Mouse (Mus musculus) WW6 (cell line): ENCODE results near the gene Shank3.

ENCODE experiments used
- DNase-seq: peaks from one replicate; pipeline ENCODE4 v3.0.0-alpha.2; 2013; ENCODE audit warnings: low read depth, low spot score

The Shank3 gene

GRCm38 (mm10) chr15:89498961-89499688 lies at the start of gene Shank3:
Gene Shank3 (plus strand): TSS chr15:89499623.
- no peak for DNase-seq

- DNase-seq, result no peak
Observed at GRCm38 (mm10) chr15:89452906-89453864, 46.2 kb upstream of the Shank3 start.

DNA sequence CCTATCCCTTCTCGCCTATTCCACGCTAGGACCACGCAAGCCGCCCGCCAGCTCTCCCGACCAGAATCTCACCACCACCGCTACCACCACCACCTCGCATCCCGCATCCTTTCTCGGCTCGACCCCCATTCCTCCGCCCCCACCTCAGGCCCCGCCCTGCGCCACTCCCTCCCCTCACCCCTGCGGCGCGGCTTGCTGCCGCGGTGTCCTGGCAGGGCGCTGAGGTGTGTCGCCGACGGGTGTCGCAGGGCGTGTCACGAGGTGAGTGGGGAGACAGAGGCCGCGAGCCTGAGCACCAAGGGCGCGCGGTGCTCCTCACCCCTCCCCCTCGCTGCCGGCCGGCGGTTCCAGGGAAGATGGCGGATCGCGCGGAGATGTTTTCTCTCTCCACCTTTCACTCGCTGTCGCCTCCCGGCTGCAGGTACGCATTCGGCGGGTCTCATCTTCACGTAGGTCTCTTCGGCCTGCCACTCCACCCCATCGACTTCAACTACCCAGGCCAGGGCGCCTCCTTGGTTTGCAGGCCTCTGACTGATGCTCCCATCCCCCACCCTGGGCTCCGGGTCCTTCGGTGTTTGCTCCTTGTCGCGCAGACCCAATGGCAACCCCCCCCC lies 45.5 kb upstream of the Shank3 start, which contains the start of gene Mapk8ip2:
Mapk8ip2 (plus strand) TSS at position 49 of the 614 bp plus-strand sequence.
- DNase-seq, result no peak

- DNase-seq, result no peak
Observed at GRCm38 (mm10) chr15:89454857-89455256, 44.6 kb upstream of the Shank3 start.

- no peak for DNase-seq
Observed at GRCm38 (mm10) chr15:89455642-89456041, 43.8 kb upstream of the Shank3 start.

DNA sequence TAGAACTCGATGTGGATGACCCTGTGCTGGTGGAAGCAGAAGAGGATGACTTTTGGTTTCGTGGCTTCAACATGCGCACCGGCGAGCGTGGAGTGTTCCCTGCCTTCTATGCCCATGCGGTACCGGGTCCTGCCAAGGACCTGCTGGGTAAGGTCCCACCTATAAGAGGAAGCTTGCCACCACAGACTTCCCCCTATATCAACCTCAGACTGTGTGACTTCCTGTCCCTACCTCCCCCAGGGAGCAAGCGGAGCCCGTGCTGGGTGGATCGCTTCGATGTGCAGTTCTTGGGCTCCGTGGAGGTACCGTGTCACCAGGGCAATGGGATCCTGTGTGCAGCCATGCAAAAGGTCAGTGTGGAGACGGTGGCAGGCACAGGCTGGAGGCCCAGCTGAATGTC lies 40.5 kb upstream of the Shank3 start:
- no peak for DNase-seq

DNA sequence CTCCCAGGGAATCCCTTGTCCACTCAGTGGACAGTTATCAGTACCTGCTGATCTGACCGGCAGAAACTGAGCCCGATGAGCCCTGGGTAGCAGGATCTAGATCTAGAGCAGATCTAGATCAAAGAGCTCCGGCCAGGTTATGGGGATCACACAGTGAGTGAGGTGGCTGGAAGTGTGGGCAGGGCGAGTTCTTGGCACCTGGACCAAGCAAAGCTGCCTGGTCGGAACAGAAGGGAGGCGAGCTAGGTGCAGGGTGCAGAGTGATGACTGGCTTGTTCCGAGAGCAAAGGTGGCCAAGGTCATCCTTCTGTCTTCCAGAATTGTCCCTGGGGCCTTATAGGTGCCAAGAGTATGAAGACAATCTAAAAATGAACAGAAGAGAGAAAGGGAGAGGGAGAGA lies 39.6 kb upstream of the Shank3 start:
- DNase-seq, result no peak

DNA sequence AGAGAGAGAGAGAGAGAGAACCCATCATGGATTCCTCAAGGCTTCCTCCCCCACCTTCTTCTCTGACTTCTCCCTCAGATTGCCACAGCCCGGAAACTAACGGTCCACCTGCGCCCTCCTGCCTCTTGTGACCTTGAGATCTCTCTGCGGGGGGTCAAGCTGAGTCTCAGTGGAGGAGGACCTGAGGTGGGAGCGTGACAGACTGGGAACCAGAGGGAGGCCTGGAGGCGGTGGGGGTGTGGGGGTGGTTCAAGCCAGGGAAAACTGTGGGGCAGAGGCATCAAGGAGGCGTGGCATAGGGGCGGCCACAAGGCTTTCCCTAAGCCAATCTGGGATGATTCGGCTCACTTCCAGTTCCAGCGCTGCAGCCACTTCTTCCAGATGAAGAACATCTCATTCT lies 39.1 kb upstream of the Shank3 start:
- no peak for DNase-seq

DNA sequence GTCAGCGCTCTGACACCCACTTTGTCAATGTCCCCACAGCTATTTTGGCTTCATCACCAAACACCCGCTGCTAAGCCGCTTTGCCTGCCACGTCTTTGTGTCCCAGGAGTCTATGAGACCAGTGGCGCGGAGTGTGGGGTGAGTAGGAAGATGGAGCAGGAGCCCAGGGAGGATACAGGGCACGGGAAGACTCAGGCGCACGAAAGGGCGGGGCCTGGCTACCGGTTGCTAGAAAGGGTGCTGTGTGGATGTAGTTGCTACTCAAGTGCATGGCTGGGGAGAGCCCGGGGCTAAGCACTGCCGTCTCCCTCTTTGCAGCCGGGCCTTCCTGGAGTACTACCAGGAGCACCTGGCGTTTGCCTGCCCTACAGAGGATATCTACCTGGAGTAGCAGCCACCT lies 38.1 kb upstream of the Shank3 start:
- no peak for DNase-seq

DNA sequence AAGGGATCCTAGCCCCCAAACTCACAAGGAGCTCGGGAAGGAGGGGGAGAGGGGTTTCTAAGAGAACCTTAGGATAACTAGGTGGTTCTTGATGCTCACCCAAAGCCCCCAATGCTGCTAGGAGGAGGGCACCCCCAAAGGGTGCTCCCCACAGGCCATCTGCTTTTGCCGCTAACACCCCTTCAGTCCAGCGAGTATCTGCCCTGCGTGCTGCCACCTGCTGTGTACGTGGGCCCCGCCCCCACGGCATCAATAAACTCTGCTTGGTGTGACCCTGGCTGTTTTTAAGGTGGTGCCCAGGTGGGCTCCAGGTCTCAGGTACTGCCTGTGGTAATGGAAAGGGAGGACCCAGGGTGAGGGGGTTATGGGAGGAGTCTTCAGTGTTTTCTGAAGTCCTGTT lies 37.2 kb upstream of the Shank3 start:
- DNase-seq, result no peak

GRCm38 (mm10) chr15:89463334-89464235 lies 35.8 kb upstream of the Shank3 start:
- DNase-seq, result no peak

DNA sequence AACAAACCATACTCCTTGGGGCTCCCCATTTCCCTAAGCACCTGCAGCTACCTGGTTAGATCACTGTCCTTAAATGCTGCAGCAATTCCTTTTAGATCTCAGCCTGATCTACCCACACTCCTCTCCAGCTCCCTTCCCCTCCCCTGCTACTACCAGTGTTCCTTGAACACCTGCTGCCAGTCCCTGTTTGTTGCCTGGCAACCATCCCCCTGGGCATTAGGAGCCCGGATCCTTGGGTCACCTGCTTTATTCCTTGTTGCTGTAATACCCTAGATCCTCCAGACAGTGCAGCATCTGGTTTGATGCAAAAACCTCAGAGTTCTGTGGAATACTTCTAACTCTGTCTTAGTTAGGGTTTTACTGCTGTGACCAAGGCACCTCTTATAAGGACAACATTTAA lies 34.4 kb upstream of the Shank3 start:
- no peak for DNase-seq

GRCm38 (mm10) chr15:89468577-89468976 lies 30.8 kb upstream of the Shank3 start:
- no peak for DNase-seq

GRCm38 (mm10) chr15:89471476-89471875 lies 27.9 kb upstream of the Shank3 start:
- no peak for DNase-seq

DNA sequence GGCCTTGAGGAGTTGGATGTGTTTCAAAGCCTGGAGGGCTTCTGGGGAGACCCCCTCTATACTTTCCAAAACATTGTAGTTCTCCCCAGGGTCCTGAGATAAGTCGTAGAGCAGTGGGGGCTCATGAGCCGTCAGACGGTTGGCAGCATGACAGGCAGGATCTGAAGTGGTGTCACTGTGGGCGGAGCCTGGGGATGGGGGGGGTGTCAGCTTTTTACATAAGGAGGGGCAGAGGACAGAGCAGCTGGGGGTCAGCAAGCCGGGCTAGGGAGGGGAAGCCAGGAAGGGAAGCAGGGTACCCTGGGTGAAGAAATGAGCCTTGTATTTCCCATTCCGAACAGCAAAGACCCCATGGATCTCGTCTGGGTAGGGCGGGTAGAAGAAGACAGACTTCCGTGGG lies 26.1 kb upstream of the Shank3 start:
- DNase-seq, result no peak

DNA sequence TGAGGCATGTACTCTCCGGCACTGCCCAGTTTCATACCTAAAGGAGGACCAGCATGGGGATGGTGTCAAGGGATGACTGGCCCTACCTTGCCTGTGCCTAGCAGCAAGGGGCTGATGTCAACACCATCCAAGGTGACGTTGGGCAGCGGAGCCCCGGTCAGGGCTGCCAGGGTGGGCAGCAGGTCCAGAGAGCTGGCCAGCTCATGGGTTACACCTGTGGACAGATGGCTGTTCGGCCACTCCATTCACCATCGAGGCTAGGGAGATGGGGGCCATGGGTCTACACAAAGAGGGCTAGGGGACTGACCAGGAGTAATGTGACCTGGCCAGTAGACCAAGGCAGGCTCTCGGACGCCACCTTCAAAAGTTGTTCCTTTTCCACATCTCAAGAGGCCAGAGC lies 25.5 kb upstream of the Shank3 start:
- no peak for DNase-seq

DNA sequence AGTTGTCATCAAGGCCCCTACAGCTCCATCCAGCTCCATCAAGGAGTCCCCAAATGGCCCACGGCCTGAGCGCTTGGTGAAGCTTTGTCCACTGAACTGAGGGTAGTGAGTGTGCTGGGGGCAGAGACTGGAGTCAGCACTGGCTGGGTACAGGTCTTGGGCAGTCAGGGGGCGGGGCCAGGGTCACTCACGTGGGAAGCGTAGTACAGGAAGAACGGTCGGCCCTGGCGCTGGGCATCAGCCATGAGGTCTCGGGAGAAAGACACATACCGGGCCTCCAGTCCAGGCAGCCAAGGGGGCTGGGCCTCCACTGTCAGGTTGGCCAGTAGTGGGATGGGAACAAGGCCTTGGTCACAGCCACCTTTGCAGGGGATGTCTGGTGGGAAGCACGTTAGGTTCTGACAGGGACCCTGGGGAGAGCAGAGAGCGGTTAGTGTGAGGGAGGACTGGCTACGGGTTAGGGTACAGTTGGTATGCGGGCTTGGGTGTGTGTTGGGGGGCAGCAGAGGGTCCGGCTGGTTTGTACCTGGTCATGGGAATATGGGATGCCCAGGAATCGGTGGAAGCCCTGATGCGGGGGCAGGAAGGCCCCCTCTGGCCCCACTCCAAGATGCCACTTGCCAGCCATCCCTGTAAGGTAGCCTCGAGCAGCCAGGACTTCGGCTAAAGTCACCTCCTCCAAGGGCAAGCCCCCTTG lies 24.7 kb upstream of the Shank3 start:
- DNase-seq, result no peak

GRCm38 (mm10) chr15:89475293-89475600 lies 24.2 kb upstream of the Shank3 start:
- no peak for DNase-seq

DNA sequence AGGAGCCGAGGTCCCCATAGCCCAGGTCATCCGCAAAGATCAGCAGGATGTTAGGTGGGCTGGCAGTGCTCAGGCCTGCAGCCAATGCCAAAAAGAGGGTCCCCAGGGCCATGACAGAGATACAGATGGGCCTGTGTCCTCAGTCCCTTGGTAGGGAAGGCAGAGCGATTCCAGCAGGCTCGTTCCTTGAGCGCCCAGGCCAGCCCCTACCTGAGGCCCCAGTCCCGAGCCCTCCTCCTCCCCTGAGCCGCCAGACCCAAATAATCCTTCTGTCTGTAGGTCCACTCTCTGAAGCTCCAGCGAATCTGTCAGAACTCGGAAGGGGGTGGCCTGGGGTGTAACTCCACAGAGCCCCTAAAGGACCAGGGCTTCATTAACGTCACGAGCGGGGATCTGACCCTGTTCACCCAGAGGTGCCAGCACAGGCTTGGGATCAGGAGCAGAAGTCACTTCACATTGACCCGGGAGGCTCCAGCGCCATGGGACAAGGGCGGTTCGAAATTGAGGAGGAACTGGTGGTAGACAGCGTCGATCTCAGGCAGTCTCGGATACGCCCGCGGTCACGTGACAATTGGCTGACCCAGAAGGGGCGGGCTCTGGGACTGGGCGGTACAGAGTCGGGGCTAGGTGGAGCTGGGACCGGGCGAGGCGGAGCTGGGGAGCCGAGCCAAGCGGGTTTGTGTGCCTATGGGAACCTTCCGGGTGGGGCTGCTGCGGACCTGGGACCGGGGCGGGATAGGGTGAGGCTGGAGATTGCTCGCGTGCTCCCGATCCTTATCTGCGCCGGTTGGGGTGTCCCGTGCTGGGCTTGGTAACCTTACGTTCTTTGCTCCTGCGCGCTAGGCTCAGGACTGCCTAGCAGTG lies 23.6 kb upstream of the Shank3 start:
- DNase-seq, result no peak

GRCm38 (mm10) chr15:89476475-89476815 lies 23.0 kb upstream of the Shank3 start:
- no peak for DNase-seq
